Mouse (Mus musculus): ENCODE results near the gene Olfr1358. TPM values are rescaled to one million over a fixed set of nuclear protein-coding genes. Genes with fewer than 3 reads are reported as not detected.

Gene Olfr1358
- total RNA-seq, 2 experiments from 2014 or later, result not detected

DNA sequence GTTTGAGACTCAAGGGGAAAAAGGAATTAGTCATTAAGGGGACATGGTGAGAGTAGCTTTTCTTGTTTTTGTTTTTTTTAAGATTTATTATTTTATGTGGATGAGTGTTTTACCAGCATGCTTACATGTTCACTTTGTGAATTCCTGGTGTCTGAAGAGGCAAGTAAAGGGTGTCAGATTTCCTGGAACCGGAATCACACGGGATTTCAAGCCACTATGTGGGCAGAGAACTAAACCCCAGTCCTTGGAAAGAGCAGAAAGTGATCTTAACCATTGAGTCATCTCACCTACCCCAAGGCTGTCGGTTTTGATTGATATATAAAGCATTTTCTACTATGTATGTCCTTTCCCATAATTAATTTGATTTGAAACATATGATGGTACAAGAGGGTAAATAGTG, 52.5 kb downstream of the Olfr1358 start:
- DNase-seq (ENCODE audit: low spot score), result no peak

Small RNA genes lying within 50 kb of the gene (microRNA-seq; reads per million reads assigned to microRNA genes)
- not detected for gene Gm27541

Other genes with a start within 250 kb of the Olfr1358 start
- gene Agpat3, start 164.9 kb upstream of the Olfr1358 start, total RNA-seq (2021), result 100 to 1,000 TPM; 115 to 118 TPM
- 10 to 100 TPM; 60.3 to 70.5 TPM for gene Rrp1, start 104.4 kb upstream of the Olfr1358 start, total RNA-seq (2021)
- 10 to 100 TPM; 10.1 to 17.7 TPM for gene Cstb, start 91.8 kb upstream of the Olfr1358 start, total RNA-seq (2021)
- gene Pdxk, start 52.5 kb upstream of the Olfr1358 start, total RNA-seq (2021), result 1 to 10 TPM; 6.2 to 7.1 TPM
- gene Ilvbl, start 56.9 kb downstream of the Olfr1358 start, total RNA-seq (2021), result 10 to 100 TPM in 1 of 2 experiments, 1 to 10 TPM in 1; 7.9 to 14.8 TPM
- 1 to 10 TPM; 3.3 to 4.0 TPM for gene Syde1, start 74.5 kb downstream of the Olfr1358 start, total RNA-seq (2021)
- not detected for gene Olfr1357, start 100.6 kb downstream of the Olfr1358 start, total RNA-seq (2021)
- gene Casp14, start 200.9 kb downstream of the Olfr1358 start, total RNA-seq (2021), result not detected
- not detected for gene Ccdc105, start 235.6 kb downstream of the Olfr1358 start, total RNA-seq (2021)